Mouse (Mus musculus) central nervous system, embryonic 11.5 days (tissue): ENCODE results near the gene Serpinb1a. TPM values are rescaled to one million over a fixed set of nuclear protein-coding genes. Genes with fewer than 3 reads are reported as not detected.

Experiments
- polyA plus RNA-seq: library from polyadenylated mRNA; depleted of rRNA; stranded (reverse); fragments of >200 nt; gene quantifications from 2 replicates; pipeline ENCODE4 v1.2.3, GENCODE M21; 2012; rRNA removed

Gene Serpinb1a
- polyA plus RNA-seq = 0.94 and 1.2 TPM in 2 replicates

GRCm38 (mm10) chr13:32850668-32851404, at the start of gene Serpinb1a:
TSS of gene Serpinb1a (minus strand) at chr13:32851185.

GRCm38 (mm10) chr13:32898111-32898510, 47.1 kb upstream of the Serpinb1a start, which contains the start of gene Serpinb1c:
TSS of gene Serpinb1c (minus strand) at chr13:32898211.

GRCm38 (mm10) chr13:32802259-32803081, 48.5 kb downstream of the Serpinb1a start, which contains the start of gene D930007J09Rik:
TSS of gene D930007J09Rik (minus strand) at chr13:32802849.

GRCm38 (mm10) chr13:32801693-32802221, 49.2 kb downstream of the Serpinb1a start, which contains the start of gene Wrnip1:
TSS of gene Wrnip1 (plus strand) at chr13:32802038.

Other genes starting within 250 kb of the Serpinb1a start
- gene Mylk4, start 67.2 kb downstream of the Serpinb1a start, polyA plus RNA-seq = 0.08 and 3.5 TPM in 2 replicates
- 32.9 and 39.8 TPM in 2 replicates for gene Wrnip1, start 49.1 kb downstream of the Serpinb1a start, polyA plus RNA-seq
- gene D930007J09Rik, start 48.3 kb downstream of the Serpinb1a start, polyA plus RNA-seq = 0.18 and 0.80 TPM in 2 replicates
- gene Serpinb1c, start 47.0 kb upstream of the Serpinb1a start, polyA plus RNA-seq = not detected in 2 replicates
- gene Serpinb6b, start 114.0 kb upstream of the Serpinb1a start, polyA plus RNA-seq = 1.0 and 1.4 TPM in 2 replicates
- gene Serpinb9, start 152.1 kb upstream of the Serpinb1a start, polyA plus RNA-seq = 0.61 and 1.5 TPM in 2 replicates
- 0.01 and 0.07 TPM in 2 replicates for gene Serpinb9b, start 176.2 kb upstream of the Serpinb1a start, polyA plus RNA-seq
- gene Serpinb1b, start 227.4 kb upstream of the Serpinb1a start, polyA plus RNA-seq = 0.20 and 0.42 TPM in 2 replicates